Mouse (Mus musculus) cerebellum, adult 2 months (tissue): ENCODE data around the gene Mdm2.

ENCODE experiments used
- CTCF ChIP-seq: fragments of 200-500 bp; IDR thresholded peaks from 2 replicates; pipeline ENCODE4 v1.5.1; 2011; ENCODE audit warnings: low read depth, mild to moderate bottlenecking, control low read depth, low read length, moderate library complexity, borderline replicate concordance; ENCODE audit not compliant: insufficient read depth
- POLR2A ChIP-seq: fragments of 200-500 bp; IDR thresholded peaks from 2 replicates; pipeline ENCODE4 v1.6.1; 2011; ENCODE audit warnings: low read length, control low read depth, borderline replicate concordance; ENCODE audit not compliant: insufficient read depth

DNA sequence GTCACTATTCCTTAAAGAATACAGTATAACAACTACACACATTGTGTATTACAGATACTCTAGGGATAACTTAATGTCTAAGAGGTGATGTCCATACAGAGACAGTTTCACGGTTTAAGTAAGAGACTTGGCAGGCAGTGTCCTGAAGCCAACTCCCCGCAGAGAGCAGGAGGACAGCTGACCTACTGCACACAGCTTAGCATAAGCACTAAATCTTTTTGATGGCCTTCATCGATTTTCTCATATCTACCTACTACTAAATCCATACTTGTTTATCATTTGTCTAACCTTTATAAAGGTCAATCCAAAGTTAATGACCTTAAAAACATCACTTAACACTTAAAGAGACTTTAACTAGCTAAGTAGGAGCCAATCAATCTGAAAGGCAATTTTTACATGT, 7.1 kb downstream of the Mdm2 start:
- TF ChIP-seq CTCF = no peak
- no peak for TF ChIP-seq POLR2A
